8 mouse cellular contexts compared by ENCODE assay signal in genomic region chr11:101667871-101668532, GRCm38 (mm10). TPM values are rescaled to one million over a fixed set of nuclear protein-coding genes. Genes with fewer than 3 reads are reported as not detected.
DNase-seq lines count a peak whose midpoint lies in the region; ATAC-seq lines count a peak whose summit lies in the region.

No protein-coding gene starts in this region.

- H3K27ac ChIP-seq in forebrain, embryonic 13.5 days, result peak overlapping the region; percentile 77

- no peaks in the 10 kb centered on the region for H3K9me3 ChIP-seq in forebrain, embryonic 13.5 days (replicated peaks)

- 68% methylated on average over 14 of the region's 14 CpGs for WGBS in forebrain, embryonic 13.5 days

- H3K4me2 ChIP-seq in forebrain, embryonic 13.5 days, result peak overlapping the region; percentile 84

- intact Hi-C loops in heart, postnatal 10 days (cut with DNase I), result no loop called here

- H3K36me3 ChIP-seq in forebrain, embryonic 13.5 days (ENCODE audit: poor library complexity, severe bottlenecking), result no peaks in the 10 kb centered on the region

- H3K4me3 ChIP-seq in forebrain, embryonic 13.5 days, result peak overlapping the region; percentile 68

- H3K4me1 ChIP-seq in forebrain, embryonic 13.5 days, result peaks cover 46% of the 10 kb centered on the region

- peak; percentile 82 to 86 for DNase-seq in adrenal gland, adult (ENCODE audit: inconsistent age in 2 of 2, low spot score in 1 of 2)
- DNase-seq in adrenal gland, postnatal 4 days (ENCODE audit: low spot score in 2 of 2), result no peak
- DNase-seq in heart, postnatal 10 days, result peak; percentile 85 to 86
- peak; percentile 71 for DNase-seq in kidney, postnatal 10 days
- peak; percentile 69 for DNase-seq in lung, postnatal 36 days
- DNase-seq in testis, postnatal 10 days (ENCODE audit: low spot score), result peak; percentile 66
- no peak for DNase-seq in retina, embryonic 14.5 days (ENCODE audit: low spot score)

- peak overlapping the region; percentile 86 for H3K9ac ChIP-seq in forebrain, embryonic 13.5 days

- ATAC-seq in forebrain, embryonic 13.5 days, result no peak

- H3K27me3 ChIP-seq in forebrain, embryonic 13.5 days, result peaks cover 12% of the 10 kb centered on the region

RNA-seq across cellular contexts. Expression of gene Arl4d, which starts 2.7 kb away (rescaled TPM):
- total RNA-seq in adrenal gland, postnatal 4 days (2021), result 10 to 100 TPM in 1 of 2 experiments, 1 to 10 TPM in 1; 9.9 to 10.4 TPM
- polyA plus RNA-seq in forebrain, embryonic 13.5 days (2015; fragmentation: Nextera tagmentation; extraction: Ambion mirVana), result 32.5 and 40.6 TPM in 2 replicates
- 10 to 100 TPM; 22.6 to 27.5 TPM for total RNA-seq in heart, postnatal 10 days (2021)

RNA-seq across cellular contexts. Expression of gene Rdm1, which starts 41.0 kb away (rescaled TPM):
- total RNA-seq in adrenal gland, postnatal 4 days (2021), result 10 to 100 TPM; 29.1 to 33.0 TPM
- polyA plus RNA-seq in forebrain, embryonic 13.5 days (2015; fragmentation: Nextera tagmentation; extraction: Ambion mirVana), result 48.9 and 52.6 TPM in 2 replicates
- total RNA-seq in heart, postnatal 10 days (2021), result 10 to 100 TPM; 34.4 to 36.9 TPM

Comparison
In these comparisons a context has a peak if more than half of its experiments do, and no peak if none do; other contexts are left out.
1. DNase-seq: peak in adrenal gland, adult (2 of 2), heart, postnatal 10 days (2 of 2), kidney, postnatal 10 days (single experiment), lung, postnatal 36 days (single experiment) and testis, postnatal 10 days (single experiment); none in adrenal gland, postnatal 4 days (0 of 2) and retina, embryonic 14.5 days (single experiment).